Mouse (Mus musculus) spleen, adult 2 months (tissue): ENCODE results near the gene Zfp334. TPM values are rescaled to one million over a fixed set of nuclear protein-coding genes. Genes with fewer than 3 reads are reported as not detected.

ENCODE experiments used
- DNase-seq, 2 experiments: peaks; one replicate each; pipeline versions ENCODE4 v3.0.0 to v3.0.0-alpha.2; 2012 to 2021; ENCODE audit warnings: low spot score in 2 of 2, low read depth in 1 of 2
- H3K27ac ChIP-seq: fragments of 200-500 bp; 2 replicates; pipeline ENCODE4 v1.5.1; 2012; ENCODE audit warnings: low read length, inconsistent platforms; ENCODE audit not compliant: insufficient read depth
- H3K27me3 ChIP-seq: fragments of 200-500 bp; 2 replicates; pipeline ENCODE4 v1.6.1; 2012; ENCODE audit warnings: mild to moderate bottlenecking, moderate library complexity, low read length, inconsistent platforms; ENCODE audit not compliant: control insufficient read depth, insufficient read depth
- H3K36me3 ChIP-seq: fragments of 200-500 bp; 2 replicates; pipeline ENCODE4 v1.6.1; 2012; ENCODE audit warnings: mild to moderate bottlenecking, low read length, inconsistent platforms; ENCODE audit not compliant: control insufficient read depth, insufficient read depth
- H3K4me1 ChIP-seq: fragments of 200-500 bp; 2 replicates; pipeline ENCODE4 v1.6.1; 2011; ENCODE audit warnings: inconsistent platforms; ENCODE audit not compliant: control insufficient read depth, insufficient read depth, insufficient read length
- H3K4me3 ChIP-seq: fragments of 200-500 bp; 2 replicates; pipeline ENCODE4 v1.5.1; 2011; ENCODE audit warnings: mild to moderate bottlenecking, inconsistent platforms; ENCODE audit not compliant: insufficient read depth, insufficient read length; ENCODE audit errors: extremely low read depth
- CTCF ChIP-seq: fragments of 200-500 bp; IDR thresholded peaks from 2 replicates; pipeline ENCODE4 v1.5.1; 2011; ENCODE audit warnings: mild to moderate bottlenecking, inconsistent platforms; ENCODE audit not compliant: insufficient read depth, insufficient read length, insufficient replicate concordance; ENCODE audit errors: extremely low read depth
- POLR2A ChIP-seq: fragments of 200-500 bp; IDR thresholded peaks from 2 replicates; pipeline ENCODE4 v1.6.1; 2011; ENCODE audit warnings: low read depth, low read length, inconsistent platforms
- whole genome bisulfite sequencing: fragments of 180-500 bp; shearing (Covaris S2); methylation state at CpG from one replicate; pipeline ENCODE4 v1.1.7; 2018; 5-methylcytosine and 5-hydroxymethylcytosine counted together
- polyA plus RNA-seq: library from polyadenylated mRNA; depleted of rRNA; stranded (reverse); fragments of >200 nt; gene quantifications from 2 replicates; pipeline ENCODE4 v1.2.3, GENCODE M21; 2012; rRNA removed

The Zfp334 gene
- polyA plus RNA-seq, result 0.39 and 0.47 TPM in 2 replicates

DNA sequence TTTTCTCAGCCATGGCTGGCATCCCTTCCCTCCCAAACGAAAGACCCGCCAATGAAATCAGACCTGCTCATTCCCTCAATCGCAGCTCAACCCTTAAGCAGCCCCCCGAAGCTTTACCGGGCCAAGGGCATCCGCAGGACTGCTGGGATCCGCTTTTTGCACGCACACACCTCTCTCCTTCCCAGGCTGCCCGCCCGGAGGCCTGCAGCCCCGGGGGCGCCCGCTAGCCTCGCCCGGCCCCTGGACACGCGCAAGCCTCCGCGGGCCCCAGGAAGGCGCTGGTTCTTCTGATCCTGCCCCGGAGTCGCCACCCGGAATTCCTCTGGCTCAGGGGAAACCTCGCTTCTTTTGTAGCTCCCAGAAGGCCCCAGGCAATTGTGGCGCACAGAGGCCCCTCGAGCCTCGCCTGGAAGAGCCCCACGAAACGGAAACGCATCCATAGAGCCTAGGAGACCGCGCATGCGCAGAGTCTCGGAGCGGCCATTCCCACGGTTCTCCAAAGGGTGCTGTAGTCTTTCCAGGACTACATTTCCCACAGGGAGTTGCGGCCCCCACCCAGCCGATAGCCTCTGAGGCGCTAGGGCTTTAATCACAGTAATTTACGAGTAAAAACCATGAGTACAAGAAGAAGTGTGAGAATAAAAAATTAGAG, at the start of gene Zfp334:
Zfp334 (minus strand) TSS at position 416 of the 652 bp plus-strand sequence.
- Histone ChIP-seq H3K27me3 (no peaks in the 10 kb centered on the region), H3K36me3 (no peaks in the 10 kb centered on the region), H3K27ac (no peak within 1 kb of the TSS), H3K4me3 (peak within 1 kb of the TSS; percentile 34; the same call in 1 of the 2 replicates), H3K4me1 (no peaks in the 10 kb centered on the region)
- peak in 1 of 2 experiments; percentile 24 for DNase-seq
- WGBS, result 5% methylated on average over 40 of the region's 40 CpGs
- TF ChIP-seq POLR2A (no peak), CTCF (no peak)

DNA sequence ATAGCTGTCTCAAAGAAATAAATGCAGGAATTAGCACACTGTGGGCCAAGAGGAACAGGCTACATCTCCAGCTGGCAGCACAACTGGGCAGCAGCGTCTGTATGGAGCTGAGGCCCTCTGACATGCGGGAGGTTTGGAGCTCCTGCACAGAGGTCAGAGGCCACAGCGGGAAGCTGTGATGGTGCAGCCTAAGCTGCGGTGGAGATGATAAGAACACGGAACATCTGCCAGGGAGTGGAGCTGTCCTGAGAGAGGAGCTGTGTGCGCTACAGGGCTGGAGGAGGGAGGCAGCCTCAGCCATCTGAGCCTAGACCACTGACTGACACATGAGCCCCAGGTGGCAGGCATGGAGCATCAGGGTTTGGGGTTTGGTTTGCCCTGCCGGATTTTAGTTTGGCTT, 40.6 kb upstream of the Zfp334 start:
- no peak overlapping the region for H3K27ac ChIP-seq
- H3K36me3 ChIP-seq, result no peaks in the 10 kb centered on the region
- 74% methylated on average over 7 of the region's 7 CpGs for WGBS
- TF ChIP-seq POLR2A (no peak), CTCF (no peak)
- H3K4me1 ChIP-seq, result no peaks in the 10 kb centered on the region
- DNase-seq, result no peak
- no peak overlapping the region for H3K4me3 ChIP-seq
- no peaks in the 10 kb centered on the region for H3K27me3 ChIP-seq

DNA sequence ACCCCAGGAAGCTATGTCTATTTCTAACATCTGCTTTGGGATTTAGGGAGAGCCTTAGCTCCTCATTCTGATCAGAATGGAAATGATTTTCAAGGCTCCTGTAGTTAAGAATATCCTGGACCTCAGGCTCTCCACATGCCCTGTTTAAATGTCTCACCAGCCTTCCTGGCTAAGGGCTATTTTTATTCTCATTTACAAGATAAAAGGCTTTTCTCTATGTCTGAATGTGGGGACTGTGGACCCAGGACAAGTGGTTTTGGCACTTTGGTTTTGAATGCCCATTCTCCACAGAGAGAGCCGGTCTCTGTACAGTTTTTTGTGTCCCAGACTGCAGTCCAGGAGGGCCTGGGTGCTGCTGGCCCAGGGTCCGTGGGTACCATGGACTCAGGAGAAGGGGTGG, 32.1 kb upstream of the Zfp334 start:
- TF ChIP-seq POLR2A (no peak), CTCF (no peak)
- Histone ChIP-seq H3K4me3 (no peak overlapping the region), H3K36me3 (no peaks in the 10 kb centered on the region), H3K27ac (no peak overlapping the region), H3K27me3 (no peaks in the 10 kb centered on the region), H3K4me1 (no peaks in the 10 kb centered on the region)
- no peak for DNase-seq
- WGBS, result 72% methylated on average over 2 of the region's 2 CpGs

DNA sequence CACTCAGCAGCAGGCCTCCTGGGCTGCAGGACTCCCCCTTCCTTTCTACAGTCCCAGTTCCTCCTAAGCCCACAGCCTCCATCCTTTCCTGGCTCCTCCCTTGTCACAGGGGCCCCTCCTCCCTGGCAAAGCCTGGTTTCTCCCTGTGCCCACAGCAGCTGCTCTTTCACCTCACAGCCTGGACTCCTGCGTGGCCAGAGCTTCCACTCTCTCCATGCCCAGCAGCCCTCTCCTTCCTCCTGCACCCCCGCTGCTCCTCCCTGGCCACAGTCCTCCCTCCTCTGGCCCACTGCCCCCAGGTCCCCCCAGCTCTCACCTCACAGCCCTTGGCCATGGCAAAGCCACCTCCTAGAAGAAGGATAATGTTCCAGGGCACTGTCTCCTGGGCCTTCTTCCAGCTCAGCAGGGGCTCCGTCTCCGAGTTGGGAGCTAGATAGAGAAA, 31.6 kb upstream of the Zfp334 start:
- 81% methylated on average over 4 of the region's 4 CpGs for WGBS
- H3K4me3 ChIP-seq, result no peak overlapping the region
- no peaks in the 10 kb centered on the region for H3K27me3 ChIP-seq
- no peaks in the 10 kb centered on the region for H3K4me1 ChIP-seq
- H3K27ac ChIP-seq, result no peak overlapping the region
- DNase-seq, result no peak
- H3K36me3 ChIP-seq, result no peaks in the 10 kb centered on the region
- no peak for TF ChIP-seq POLR2A
- TF ChIP-seq CTCF, result no peak

DNA sequence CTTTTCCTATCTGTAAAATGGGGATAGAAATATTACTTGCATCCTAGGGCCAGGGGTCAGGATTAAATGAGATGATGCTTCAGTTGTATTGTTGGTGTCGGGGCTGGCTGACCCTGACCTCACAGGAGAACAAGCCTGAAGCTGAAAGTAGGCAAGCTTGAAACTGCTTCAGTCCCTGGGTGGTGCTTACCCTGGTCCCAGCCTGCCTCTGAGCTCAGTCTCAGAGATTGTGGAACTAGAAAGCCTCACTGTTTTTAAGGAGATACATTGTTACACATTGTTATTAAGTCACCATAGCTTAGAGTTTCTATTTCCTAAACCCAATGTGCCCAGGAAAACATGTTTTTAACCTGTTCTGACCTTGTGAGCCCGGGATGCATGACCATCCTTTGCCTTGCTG, 30.5 kb upstream of the Zfp334 start:
- Histone ChIP-seq H3K4me1 (no peaks in the 10 kb centered on the region), H3K36me3 (no peaks in the 10 kb centered on the region), H3K27me3 (no peaks in the 10 kb centered on the region), H3K4me3 (no peak overlapping the region), H3K27ac (no peak overlapping the region)
- no peak for TF ChIP-seq POLR2A
- TF ChIP-seq CTCF, result no peak
- WGBS, result 81% methylated on average over 2 of the region's 2 CpGs
- DNase-seq, result no peak

DNA sequence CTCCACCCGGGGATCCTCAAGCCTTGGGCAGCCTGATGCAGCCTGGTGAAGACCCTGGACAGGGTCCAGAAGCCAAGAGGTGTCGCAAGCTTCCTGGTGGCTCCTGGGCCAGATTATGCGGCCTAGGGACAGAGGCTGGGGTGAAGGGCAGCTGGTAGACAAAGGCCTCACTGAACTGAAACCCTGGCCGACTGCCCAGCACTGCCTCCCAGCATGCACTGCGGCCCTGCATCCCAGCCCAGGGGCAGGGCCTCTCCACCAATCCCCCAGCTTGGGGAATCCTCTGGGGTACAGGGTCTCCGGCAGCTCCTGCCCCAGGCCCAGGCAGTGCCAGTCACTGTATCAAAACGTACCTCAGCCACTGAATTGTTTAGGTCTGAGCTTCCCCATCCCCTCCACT, 29.2 kb upstream of the Zfp334 start:
- WGBS, result 66% methylated on average over 7 of the region's 7 CpGs
- no peak for DNase-seq
- no peaks in the 10 kb centered on the region for H3K4me1 ChIP-seq
- no peak for TF ChIP-seq POLR2A
- no peak for TF ChIP-seq CTCF
- no peak overlapping the region for H3K27ac ChIP-seq
- H3K36me3 ChIP-seq, result no peaks in the 10 kb centered on the region
- H3K27me3 ChIP-seq, result no peaks in the 10 kb centered on the region
- no peak overlapping the region for H3K4me3 ChIP-seq

DNA sequence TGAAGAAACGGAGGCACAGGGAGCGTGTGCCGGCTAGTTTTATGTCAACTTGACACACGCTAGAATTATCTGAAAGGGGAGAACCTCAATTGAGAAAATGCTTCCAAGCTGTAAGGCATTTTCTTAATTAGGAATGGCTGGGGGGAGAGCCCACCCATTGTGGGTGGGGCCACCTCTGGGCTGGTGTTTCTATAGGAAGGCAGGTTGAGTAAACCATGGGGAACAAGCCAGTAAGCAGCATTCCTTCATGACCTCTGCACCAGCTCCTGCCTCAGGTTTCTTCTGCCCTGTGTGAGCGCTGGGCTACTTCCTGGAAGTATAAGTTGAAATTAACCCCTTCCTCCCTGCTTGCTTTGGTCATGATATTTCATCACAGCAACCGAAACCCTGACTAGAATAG, 27.7 kb upstream of the Zfp334 start:
- no peak for DNase-seq
- H3K27ac ChIP-seq, result no peak overlapping the region
- no peaks in the 10 kb centered on the region for H3K27me3 ChIP-seq
- TF ChIP-seq CTCF (no peak), POLR2A (no peak)
- no peaks in the 10 kb centered on the region for H3K36me3 ChIP-seq
- H3K4me1 ChIP-seq, result no peaks in the 10 kb centered on the region
- WGBS, result 86% methylated on average over 6 of the region's 6 CpGs
- no peak overlapping the region for H3K4me3 ChIP-seq
